Mouse (Mus musculus): Measurements from ENCODE around the gene Ntn1. TPM values are rescaled to one million over a fixed set of nuclear protein-coding genes. Genes with fewer than 3 reads are reported as not detected.

Gene Ntn1
- polyA plus RNA-seq, 1 experiment from 2014 or later: 31.0 TPM

- Histone ChIP-seq H3K4me2 (replicated peaks) (no peak overlapping the region), H3K27ac (no peak overlapping the region), H3K36me3 (no peaks in the 10 kb centered on the region), H3K27me3 (no peaks in the 10 kb centered on the region), H3K9ac (replicated peaks) (0 out of 2 replicates have a peak overlapping the region, but pooled peaks have one; percentile 10), H3K4me1 (replicated peaks) (peaks cover 27% of the 10 kb centered on the region), H3K9me3 (no peaks in the 10 kb centered on the region), H3K4me3 (replicated peaks) (no peak overlapping the region)
- WGBS: 52% methylated on average over 10 of the region's 10 CpGs
- ATAC-seq: no peak
Measured at GRCm38 (mm10) chr11:68202561-68202960, 198.1 kb downstream of the Ntn1 start.

GRCm38 (mm10) chr11:68201811-68202459 lies 198.7 kb downstream of the Ntn1 start:
- no peak overlapping the region for H3K4me3 ChIP-seq (replicated peaks)
- peaks cover 21% of the 10 kb centered on the region for H3K4me1 ChIP-seq (replicated peaks)
- H3K4me2 ChIP-seq (replicated peaks): no peak overlapping the region
- no peaks in the 10 kb centered on the region for H3K36me3 ChIP-seq
- no peaks in the 10 kb centered on the region for H3K27me3 ChIP-seq
- no peaks in the 10 kb centered on the region for H3K9me3 ChIP-seq
- H3K27ac ChIP-seq: no peak overlapping the region
- H3K9ac ChIP-seq (replicated peaks): 0 out of 2 replicates have a peak overlapping the region, but pooled peaks have one; percentile 10
- WGBS: 79% methylated on average over 10 of the region's 10 CpGs
- no peak for ATAC-seq

GRCm38 (mm10) chr11:68201063-68201462 lies 199.6 kb downstream of the Ntn1 start:
- ATAC-seq: no peak
- Histone ChIP-seq H3K9ac (replicated peaks) (no peak overlapping the region), H3K4me3 (replicated peaks) (no peak overlapping the region), H3K9me3 (no peaks in the 10 kb centered on the region), H3K27me3 (no peaks in the 10 kb centered on the region), H3K36me3 (no peaks in the 10 kb centered on the region), H3K4me2 (replicated peaks) (no peak overlapping the region), H3K4me1 (replicated peaks) (peaks cover 24% of the 10 kb centered on the region), H3K27ac (no peak overlapping the region)
- WGBS: 89% methylated on average over 1 of the region's 1 CpGs

GRCm38 (mm10) chr11:68200500-68200899 lies 200.1 kb downstream of the Ntn1 start:
- Histone ChIP-seq H3K4me3 (replicated peaks) (no peak overlapping the region), H3K9me3 (no peaks in the 10 kb centered on the region), H3K4me1 (replicated peaks) (peaks cover 30% of the 10 kb centered on the region), H3K27me3 (no peaks in the 10 kb centered on the region), H3K9ac (replicated peaks) (no peak overlapping the region), H3K27ac (no peak overlapping the region), H3K4me2 (replicated peaks) (no peak overlapping the region), H3K36me3 (no peaks in the 10 kb centered on the region)
- WGBS: 79% methylated on average over 4 of the region's 4 CpGs
- no peak for ATAC-seq

GRCm38 (mm10) chr11:68199801-68200423 lies 200.7 kb downstream of the Ntn1 start:
- no peak overlapping the region for H3K9ac ChIP-seq (replicated peaks)
- H3K27me3 ChIP-seq: no peaks in the 10 kb centered on the region
- no peak overlapping the region for H3K4me3 ChIP-seq (replicated peaks)
- ATAC-seq: no peak
- no peaks in the 10 kb centered on the region for H3K36me3 ChIP-seq
- no peaks in the 10 kb centered on the region for H3K9me3 ChIP-seq
- peaks cover 34% of the 10 kb centered on the region for H3K4me1 ChIP-seq (replicated peaks)
- H3K27ac ChIP-seq: no peak overlapping the region
- 37% methylated on average over 10 of the region's 10 CpGs for WGBS
- H3K4me2 ChIP-seq (replicated peaks): no peak overlapping the region

- no peak for ATAC-seq
- WGBS: 78% methylated on average over 8 of the region's 8 CpGs
- no peaks in the 10 kb centered on the region for H3K36me3 ChIP-seq
- no peak overlapping the region for H3K4me3 ChIP-seq (replicated peaks)
- 0 out of 2 replicates have a peak overlapping the region, but pooled peaks have one; percentile 1 for H3K27ac ChIP-seq
- no peak overlapping the region for H3K4me2 ChIP-seq (replicated peaks)
- peaks cover 37% of the 10 kb centered on the region for H3K4me1 ChIP-seq (replicated peaks)
- no peaks in the 10 kb centered on the region for H3K9me3 ChIP-seq
- H3K9ac ChIP-seq (replicated peaks): no peak overlapping the region
- H3K27me3 ChIP-seq: no peaks in the 10 kb centered on the region
Measured at GRCm38 (mm10) chr11:68199103-68199502, 201.5 kb downstream of the Ntn1 start.

GRCm38 (mm10) chr11:68198696-68199095 lies 201.9 kb downstream of the Ntn1 start:
- Histone ChIP-seq H3K4me2 (replicated peaks) (no peak overlapping the region), H3K36me3 (no peaks in the 10 kb centered on the region), H3K27ac (no peak overlapping the region), H3K27me3 (no peaks in the 10 kb centered on the region), H3K4me3 (replicated peaks) (no peak overlapping the region), H3K4me1 (replicated peaks) (peaks cover 37% of the 10 kb centered on the region), H3K9me3 (no peaks in the 10 kb centered on the region), H3K9ac (replicated peaks) (no peak overlapping the region)
- ATAC-seq: no peak
- WGBS: 71% methylated on average over 10 of the region's 10 CpGs

GRCm38 (mm10) chr11:68197471-68197870 lies 203.2 kb downstream of the Ntn1 start:
- 95% methylated on average over 11 of the region's 11 CpGs for WGBS
- Histone ChIP-seq H3K27ac (no peak overlapping the region), H3K9ac (replicated peaks) (no peak overlapping the region), H3K4me2 (replicated peaks) (no peak overlapping the region), H3K9me3 (no peaks in the 10 kb centered on the region), H3K27me3 (no peaks in the 10 kb centered on the region), H3K36me3 (no peaks in the 10 kb centered on the region), H3K4me1 (replicated peaks) (peaks cover 34% of the 10 kb centered on the region), H3K4me3 (replicated peaks) (no peak overlapping the region)
- no peak for ATAC-seq

- no peaks in the 10 kb centered on the region for H3K36me3 ChIP-seq
- H3K4me3 ChIP-seq (replicated peaks): no peak overlapping the region
- no peak overlapping the region for H3K4me2 ChIP-seq (replicated peaks)
- H3K9ac ChIP-seq (replicated peaks): no peak overlapping the region
- no peaks in the 10 kb centered on the region for H3K27me3 ChIP-seq
- WGBS: 61% methylated on average over 6 of the region's 6 CpGs
- no peak overlapping the region for H3K27ac ChIP-seq
- ATAC-seq: no peak
- no peaks in the 10 kb centered on the region for H3K9me3 ChIP-seq
- peaks cover 27% of the 10 kb centered on the region for H3K4me1 ChIP-seq (replicated peaks)
Measured at GRCm38 (mm10) chr11:68196566-68196965, 204.1 kb downstream of the Ntn1 start.

- H3K4me1 ChIP-seq (replicated peaks): peaks cover 27% of the 10 kb centered on the region
- H3K27me3 ChIP-seq: no peaks in the 10 kb centered on the region
- no peak overlapping the region for H3K4me3 ChIP-seq (replicated peaks)
- H3K4me2 ChIP-seq (replicated peaks): no peak overlapping the region
- no peaks in the 10 kb centered on the region for H3K36me3 ChIP-seq
- 60% methylated on average over 10 of the region's 10 CpGs for WGBS
- no peak overlapping the region for H3K27ac ChIP-seq
- ATAC-seq: no peak
- no peaks in the 10 kb centered on the region for H3K9me3 ChIP-seq
- H3K9ac ChIP-seq (replicated peaks): no peak overlapping the region
Measured at GRCm38 (mm10) chr11:68195693-68196176, 204.9 kb downstream of the Ntn1 start.

GRCm38 (mm10) chr11:68195168-68195567 lies 205.5 kb downstream of the Ntn1 start:
- ATAC-seq: no peak
- Histone ChIP-seq H3K27me3 (no peaks in the 10 kb centered on the region), H3K4me3 (replicated peaks) (no peak overlapping the region), H3K36me3 (no peaks in the 10 kb centered on the region), H3K27ac (no peak overlapping the region), H3K9me3 (no peaks in the 10 kb centered on the region), H3K9ac (replicated peaks) (no peak overlapping the region), H3K4me2 (replicated peaks) (no peak overlapping the region), H3K4me1 (replicated peaks) (peaks cover 26% of the 10 kb centered on the region)
- WGBS: 63% methylated on average over 6 of the region's 6 CpGs

GRCm38 (mm10) chr11:68190849-68191248 lies 209.8 kb downstream of the Ntn1 start:
- no peak for ATAC-seq
- 89% methylated on average over 5 of the region's 5 CpGs for WGBS

More at GRCm38 (mm10) chr11:68190849-68191248, 209.8 kb downstream of the Ntn1 start:
- peaks cover 20% of the 10 kb centered on the region for H3K4me1 ChIP-seq (replicated peaks)
- H3K36me3 ChIP-seq: no peaks in the 10 kb centered on the region
- no peaks in the 10 kb centered on the region for H3K27me3 ChIP-seq
- no peaks in the 10 kb centered on the region for H3K9me3 ChIP-seq
- H3K27ac ChIP-seq: no peak overlapping the region
- no peak overlapping the region for H3K4me2 ChIP-seq (replicated peaks)
- H3K9ac ChIP-seq (replicated peaks): no peak overlapping the region
- H3K4me3 ChIP-seq (replicated peaks): no peak overlapping the region

All from midbrain, embryonic 13.5 days (tissue).